Mouse (Mus musculus) intestine, embryonic 15.5 days (tissue): ENCODE data around the gene Tnfsf15. TPM values are rescaled to one million over a fixed set of nuclear protein-coding genes. Genes with fewer than 3 reads are reported as not detected.

ENCODE experiments used
- ATAC-seq: fragments of 200-750 bp; cut with Nextera tagmentation; 2 replicates; pipeline ENCODE4 v1.8.0; 2017; ENCODE audit warnings: moderate TSS enrichment, moderate library complexity
- H3K27ac ChIP-seq: fragments of 300-500 bp; sonication (generic); 2 replicates; pipeline ENCODE4 v1.5.1; 2015; ENCODE audit warnings: mild to moderate bottlenecking, inconsistent platforms
- H3K27me3 ChIP-seq: fragments of 300-500 bp; sonication (generic); replicated peaks from 2 replicates; pipeline ENCODE4 v1.6.1; 2015; ENCODE audit warnings: inconsistent platforms
- H3K36me3 ChIP-seq: fragments of 300-500 bp; sonication (generic); 2 replicates; pipeline ENCODE4 v1.6.1; 2015; ENCODE audit warnings: inconsistent platforms
- H3K4me1 ChIP-seq: fragments of 300-500 bp; sonication (generic); replicated peaks from 2 replicates; pipeline ENCODE4 v1.6.1; 2015; ENCODE audit warnings: inconsistent platforms
- H3K4me2 ChIP-seq: fragments of 300-500 bp; sonication (generic); replicated peaks from 2 replicates; pipeline ENCODE4 v1.6.1; 2015; ENCODE audit warnings: mild to moderate bottlenecking, inconsistent platforms
- H3K4me3 ChIP-seq: fragments of 300-500 bp; sonication (generic); replicated peaks from 2 replicates; pipeline ENCODE4 v1.5.1; 2015; ENCODE audit warnings: inconsistent platforms
- H3K9ac ChIP-seq: fragments of 300-500 bp; sonication (generic); 2 replicates; pipeline ENCODE4 v1.6.1; 2015; ENCODE audit warnings: inconsistent platforms
- H3K9me3 ChIP-seq: fragments of 300-500 bp; sonication (generic); 2 replicates; pipeline ENCODE4 v1.6.1; 2016; ENCODE audit warnings: inconsistent platforms
- WGBS: fragments of 180-500 bp; shearing (Covaris S2); methylation state at CpG from one replicate; pipeline ENCODE4 v1.1.7; 2015; 5-methylcytosine and 5-hydroxymethylcytosine counted together
- polyA plus RNA-seq: library from polyadenylated mRNA; unstranded; fragments of >200 nt; fragmentation: Nextera tagmentation; extraction: Ambion mirVana; gene quantifications from 2 replicates; pipeline ENCODE4 v1.2.1, GENCODE M21; 2015

Tnfsf15 gene
- polyA plus RNA-seq, 1 experiment from 2014 or later = 0.28 TPM

DNA sequence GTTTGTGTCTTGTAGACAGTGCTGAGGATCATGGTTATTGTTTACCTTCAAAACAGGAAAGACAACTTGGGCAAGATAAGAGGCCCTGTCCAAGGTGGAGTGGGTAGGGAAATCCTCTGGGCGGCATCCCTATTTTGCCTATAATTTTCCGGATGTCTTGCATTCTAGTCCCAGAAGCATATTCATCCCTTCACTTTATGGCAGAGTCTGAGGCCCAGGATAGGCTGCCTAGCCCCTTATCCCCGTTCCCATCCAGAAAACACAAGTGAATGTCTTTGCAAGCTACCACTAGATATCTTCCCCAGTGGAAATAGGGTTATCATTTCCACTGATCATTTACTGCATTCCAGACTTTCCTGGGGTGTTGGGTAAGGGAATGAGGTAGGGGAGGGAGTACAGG lies 4.9 kb downstream of the Tnfsf15 start:
- Histone ChIP-seq H3K27me3 (no peaks in the 10 kb centered on the region), H3K4me1 (peaks cover 26% of the 10 kb centered on the region), H3K4me2 (no peak overlapping the region), H3K9ac (no peak overlapping the region), H3K9me3 (no peaks in the 10 kb centered on the region), H3K27ac (no peak overlapping the region), H3K36me3 (no peaks in the 10 kb centered on the region), H3K4me3 (no peak overlapping the region)
- WGBS = 80% methylated on average over 3 of the region's 3 CpGs
- no peak for ATAC-seq

DNA sequence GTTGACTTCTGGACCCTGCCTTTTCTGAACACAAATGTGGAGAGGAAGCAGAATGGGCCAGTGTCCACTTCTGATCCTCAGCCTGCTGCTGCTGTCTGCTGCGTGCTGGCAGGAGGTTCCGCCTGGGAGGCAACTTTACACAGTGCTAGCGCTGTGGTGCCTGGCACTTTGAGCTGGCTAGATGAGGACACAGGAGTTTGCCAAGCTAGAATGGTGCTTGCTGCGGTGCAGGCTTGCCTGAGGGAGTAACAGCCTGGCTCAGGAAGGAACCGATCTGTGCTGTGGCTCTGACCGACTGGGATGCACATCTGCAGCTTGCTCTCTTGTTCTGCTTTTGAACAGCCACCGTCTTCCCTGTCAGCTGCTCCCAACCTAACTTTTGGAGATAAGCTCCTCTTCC lies 5.4 kb downstream of the Tnfsf15 start:
- H3K4me1 ChIP-seq = peaks cover 22% of the 10 kb centered on the region
- no peaks in the 10 kb centered on the region for H3K9me3 ChIP-seq
- no peak overlapping the region for H3K9ac ChIP-seq
- WGBS = 74% methylated on average over 7 of the region's 7 CpGs
- no peak overlapping the region for H3K4me3 ChIP-seq
- no peak for ATAC-seq
- H3K36me3 ChIP-seq = no peaks in the 10 kb centered on the region
- H3K4me2 ChIP-seq = no peak overlapping the region
- H3K27me3 ChIP-seq = no peaks in the 10 kb centered on the region
- H3K27ac ChIP-seq = no peak overlapping the region

DNA sequence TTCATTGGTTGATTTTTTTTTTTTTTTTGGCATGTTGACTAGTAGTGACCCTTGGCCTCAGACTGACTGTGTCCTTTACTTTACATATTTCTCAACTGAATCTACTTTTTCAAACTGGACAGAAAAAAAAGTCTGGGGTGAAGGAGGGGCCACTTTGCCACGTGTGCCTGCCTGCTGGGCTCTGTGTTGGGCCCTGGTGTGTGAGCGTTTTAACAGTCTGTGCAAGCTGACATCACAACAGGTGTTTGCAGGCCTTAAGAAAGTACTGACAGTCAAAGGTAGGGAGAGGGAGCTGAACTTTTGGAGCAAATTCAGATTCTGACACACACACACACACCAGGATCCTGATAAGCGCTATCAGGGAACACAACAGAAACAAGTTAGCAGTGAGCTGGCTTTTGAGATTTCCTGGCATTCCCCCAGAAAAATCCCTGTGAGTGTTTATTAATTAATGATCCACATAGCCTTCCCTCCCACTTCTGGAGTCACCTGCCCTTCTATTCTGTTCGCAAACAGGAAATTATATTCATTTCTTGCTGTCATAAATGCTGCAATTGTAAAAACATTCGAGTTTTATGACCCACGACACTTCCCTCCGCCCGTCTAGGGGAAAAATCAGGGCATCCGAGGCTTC lies 6.4 kb downstream of the Tnfsf15 start:
- H3K4me1 ChIP-seq = peaks cover 17% of the 10 kb centered on the region
- 36% methylated on average over 9 of the region's 9 CpGs for WGBS
- no peak overlapping the region for H3K4me2 ChIP-seq
- H3K4me3 ChIP-seq = no peak overlapping the region
- 0 out of 2 replicates have a peak overlapping the region, but pooled peaks have one; percentile 40 for H3K27ac ChIP-seq
- H3K36me3 ChIP-seq = no peaks in the 10 kb centered on the region
- no peaks in the 10 kb centered on the region for H3K9me3 ChIP-seq
- peak; percentile 64 for ATAC-seq
- H3K27me3 ChIP-seq = no peaks in the 10 kb centered on the region
- no peak overlapping the region for H3K9ac ChIP-seq

DNA sequence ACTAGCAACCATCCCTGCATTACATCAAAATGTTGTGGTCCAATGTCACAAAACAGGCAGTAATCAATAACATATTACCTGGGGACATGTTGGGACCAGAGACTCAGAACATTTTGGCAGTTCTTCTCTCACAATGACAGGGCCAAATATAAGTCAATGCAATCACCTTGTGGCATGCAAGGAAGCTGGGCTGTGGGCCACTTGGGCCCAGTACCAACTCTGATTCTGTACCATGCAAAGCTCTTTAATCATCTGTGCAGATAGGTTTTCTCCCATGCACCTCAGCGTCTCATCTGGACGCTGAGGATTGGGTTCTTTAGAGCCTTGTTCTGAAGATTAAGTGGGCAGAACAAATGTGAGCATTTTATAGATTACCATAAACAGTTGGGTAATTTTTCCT lies 13.6 kb downstream of the Tnfsf15 start:
- ATAC-seq = no peak
- no peaks in the 10 kb centered on the region for H3K27me3 ChIP-seq
- WGBS = 63% methylated on average over 2 of the region's 2 CpGs
- H3K4me1 ChIP-seq = no peaks in the 10 kb centered on the region
- no peak overlapping the region for H3K4me2 ChIP-seq
- no peak overlapping the region for H3K9ac ChIP-seq
- no peak overlapping the region for H3K27ac ChIP-seq
- H3K4me3 ChIP-seq = no peak overlapping the region
- no peaks in the 10 kb centered on the region for H3K36me3 ChIP-seq
- H3K9me3 ChIP-seq = no peaks in the 10 kb centered on the region

DNA sequence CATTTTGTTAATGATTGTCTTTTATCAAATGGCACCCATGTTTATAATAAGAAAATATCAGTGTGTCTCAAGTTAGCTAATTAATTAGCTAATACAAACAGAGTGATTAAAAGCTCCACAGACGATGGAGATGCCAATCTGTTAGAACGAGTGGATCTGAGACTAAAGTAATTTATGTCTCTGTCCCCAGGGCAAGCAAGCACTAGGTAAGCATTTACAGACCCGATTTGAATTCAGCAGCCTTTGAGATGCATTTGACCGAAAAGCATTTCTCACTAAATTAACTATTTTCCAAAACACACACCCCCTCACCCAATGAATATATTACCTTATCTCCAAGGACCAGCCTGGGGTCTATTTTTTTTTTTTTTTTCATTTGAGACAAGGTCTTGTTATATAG lies 18.2 kb downstream of the Tnfsf15 start:
- no peak overlapping the region for H3K9ac ChIP-seq
- no peaks in the 10 kb centered on the region for H3K9me3 ChIP-seq
- no peaks in the 10 kb centered on the region for H3K36me3 ChIP-seq
- H3K4me2 ChIP-seq = no peak overlapping the region
- H3K27me3 ChIP-seq = no peaks in the 10 kb centered on the region
- no peak overlapping the region for H3K27ac ChIP-seq
- WGBS = 56% methylated on average over 4 of the region's 4 CpGs
- H3K4me1 ChIP-seq = no peaks in the 10 kb centered on the region
- no peak for ATAC-seq
- H3K4me3 ChIP-seq = no peak overlapping the region

DNA sequence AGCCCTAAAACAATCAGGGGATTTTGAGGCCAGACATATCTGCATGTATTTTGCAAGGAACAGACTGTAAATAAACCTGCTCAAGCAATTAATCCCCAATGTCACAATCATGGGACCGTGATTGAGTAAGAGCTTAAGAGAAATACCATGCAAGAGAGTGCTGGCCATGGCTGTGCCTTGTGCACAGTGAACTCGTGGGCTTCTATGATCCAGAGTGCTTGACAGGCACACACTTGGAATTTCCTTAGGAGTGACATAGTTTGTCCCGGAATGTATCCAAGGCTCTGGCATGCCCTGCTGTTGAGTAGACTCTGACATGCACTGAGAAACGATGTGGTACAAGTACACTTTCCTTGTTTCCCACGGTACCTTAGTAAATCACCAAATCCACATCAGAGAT lies 18.9 kb downstream of the Tnfsf15 start:
- Histone ChIP-seq H3K27me3 (no peaks in the 10 kb centered on the region), H3K4me1 (no peaks in the 10 kb centered on the region), H3K4me3 (no peak overlapping the region), H3K4me2 (no peak overlapping the region), H3K36me3 (no peaks in the 10 kb centered on the region), H3K9me3 (no peaks in the 10 kb centered on the region), H3K27ac (no peak overlapping the region), H3K9ac (no peak overlapping the region)
- 58% methylated on average over 5 of the region's 5 CpGs for WGBS
- ATAC-seq = no peak

DNA sequence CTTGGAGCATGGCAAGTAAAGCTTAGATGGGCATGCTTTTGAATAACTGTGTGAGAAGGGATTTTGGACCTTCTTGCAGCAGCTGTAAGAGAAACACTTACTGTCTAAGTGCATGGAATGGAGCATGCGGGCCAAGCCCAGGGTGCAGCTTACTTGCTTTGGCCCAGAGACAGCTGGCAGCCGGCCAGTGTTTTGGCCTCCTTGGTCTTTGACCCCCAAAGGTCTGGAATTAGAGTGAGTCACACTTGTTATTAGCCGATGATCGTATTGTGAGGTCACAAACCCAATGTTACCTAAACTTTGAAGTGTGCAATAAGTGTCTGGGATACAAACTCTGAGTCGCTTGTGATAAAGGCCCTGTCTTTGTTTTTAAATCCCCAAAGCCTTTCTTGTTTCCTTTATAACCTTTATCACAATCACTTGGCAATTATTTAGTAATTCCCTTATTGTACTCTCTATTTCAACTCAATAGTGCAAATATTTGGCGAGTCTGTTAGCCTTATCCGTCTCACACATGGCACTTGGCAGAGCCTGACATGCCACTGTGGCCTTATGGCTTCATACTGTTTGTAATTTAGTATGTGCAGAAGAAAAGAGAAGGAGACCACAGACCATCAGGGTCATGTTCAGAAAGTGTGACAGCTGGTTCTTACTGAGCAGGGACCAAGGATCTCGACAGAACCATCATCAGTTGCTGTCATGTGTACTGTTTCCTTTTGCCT lies 26.8 kb downstream of the Tnfsf15 start:
- Histone ChIP-seq H3K4me3 (no peak overlapping the region), H3K36me3 (no peaks in the 10 kb centered on the region), H3K9me3 (no peaks in the 10 kb centered on the region), H3K27me3 (no peaks in the 10 kb centered on the region), H3K9ac (no peak overlapping the region), H3K4me2 (no peak overlapping the region), H3K27ac (no peak overlapping the region), H3K4me1 (0 out of 2 replicates have a peak, but pooled peaks cover 3% of the 10 kb centered on the region)
- ATAC-seq = peak; percentile 96
- WGBS = 29% methylated on average over 8 of the region's 8 CpGs

DNA sequence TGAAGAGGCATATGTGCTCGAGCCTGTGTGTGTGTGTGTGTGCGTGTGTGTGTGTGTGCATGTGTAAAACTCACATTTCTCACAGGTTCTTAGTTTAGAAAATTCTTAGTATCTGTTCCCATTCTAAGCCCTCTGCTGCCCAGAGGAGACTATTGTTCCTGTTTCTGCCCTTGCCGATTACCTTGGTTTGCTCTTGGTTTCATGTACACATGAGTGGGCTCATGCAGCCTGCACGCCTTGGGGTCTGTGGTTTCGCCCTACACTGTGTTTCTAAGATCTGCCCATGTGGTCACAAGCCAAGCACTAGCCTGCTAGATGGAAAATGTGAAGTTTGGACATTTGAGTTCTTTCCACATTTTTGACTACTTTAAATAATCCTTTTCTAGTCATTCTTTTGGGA lies 33.0 kb downstream of the Tnfsf15 start:
- Histone ChIP-seq H3K4me1 (no peaks in the 10 kb centered on the region), H3K27me3 (no peaks in the 10 kb centered on the region), H3K4me2 (no peak overlapping the region), H3K9me3 (no peaks in the 10 kb centered on the region), H3K4me3 (no peak overlapping the region), H3K9ac (no peak overlapping the region), H3K36me3 (no peaks in the 10 kb centered on the region), H3K27ac (no peak overlapping the region)
- WGBS = 92% methylated on average over 5 of the region's 5 CpGs
- no peak for ATAC-seq

DNA sequence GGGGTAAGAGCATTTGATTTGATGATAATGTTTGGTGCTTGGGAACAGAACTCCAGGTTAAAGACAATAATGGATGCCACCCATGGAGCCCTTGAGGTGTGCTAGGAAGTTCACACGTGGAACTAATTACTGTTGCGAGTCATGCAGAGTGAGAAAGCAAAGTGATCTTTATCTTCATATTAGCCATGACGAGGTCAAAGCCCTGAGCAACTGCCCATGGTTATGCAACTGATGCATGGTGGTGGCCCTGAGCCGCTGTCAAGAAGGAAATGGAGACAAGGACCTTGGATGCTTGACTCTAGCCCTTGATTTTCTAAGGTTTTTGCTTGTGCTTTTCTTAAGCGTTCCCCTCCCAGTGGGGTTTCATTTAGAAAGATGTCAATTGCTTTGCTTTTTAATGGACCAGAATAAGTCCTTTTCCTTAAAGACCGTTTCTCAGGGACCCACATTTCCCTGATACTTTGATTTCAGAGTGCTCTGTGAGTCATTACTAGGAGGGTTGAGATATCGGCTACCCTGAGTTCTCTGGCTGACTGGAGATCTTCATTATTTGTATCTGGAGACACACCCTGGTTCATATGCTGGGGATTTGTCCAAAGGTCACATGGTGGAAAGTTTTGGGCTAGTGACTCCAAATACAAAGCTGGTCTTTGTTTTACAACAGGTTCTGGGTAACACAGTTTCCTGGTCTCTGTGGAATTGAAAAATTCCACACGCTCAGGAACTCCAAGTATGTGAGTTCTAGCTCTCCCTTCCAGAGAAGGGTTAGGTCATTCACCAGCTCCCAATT lies 34.3 kb downstream of the Tnfsf15 start:
- peak; percentile 70 for ATAC-seq
- Histone ChIP-seq H3K36me3 (no peaks in the 10 kb centered on the region), H3K4me1 (no peaks in the 10 kb centered on the region), H3K9me3 (no peaks in the 10 kb centered on the region), H3K4me2 (no peak overlapping the region), H3K9ac (no peak overlapping the region), H3K27ac (no peak overlapping the region), H3K4me3 (no peak overlapping the region), H3K27me3 (no peaks in the 10 kb centered on the region)
- 76% methylated on average over 8 of the region's 8 CpGs for WGBS

DNA sequence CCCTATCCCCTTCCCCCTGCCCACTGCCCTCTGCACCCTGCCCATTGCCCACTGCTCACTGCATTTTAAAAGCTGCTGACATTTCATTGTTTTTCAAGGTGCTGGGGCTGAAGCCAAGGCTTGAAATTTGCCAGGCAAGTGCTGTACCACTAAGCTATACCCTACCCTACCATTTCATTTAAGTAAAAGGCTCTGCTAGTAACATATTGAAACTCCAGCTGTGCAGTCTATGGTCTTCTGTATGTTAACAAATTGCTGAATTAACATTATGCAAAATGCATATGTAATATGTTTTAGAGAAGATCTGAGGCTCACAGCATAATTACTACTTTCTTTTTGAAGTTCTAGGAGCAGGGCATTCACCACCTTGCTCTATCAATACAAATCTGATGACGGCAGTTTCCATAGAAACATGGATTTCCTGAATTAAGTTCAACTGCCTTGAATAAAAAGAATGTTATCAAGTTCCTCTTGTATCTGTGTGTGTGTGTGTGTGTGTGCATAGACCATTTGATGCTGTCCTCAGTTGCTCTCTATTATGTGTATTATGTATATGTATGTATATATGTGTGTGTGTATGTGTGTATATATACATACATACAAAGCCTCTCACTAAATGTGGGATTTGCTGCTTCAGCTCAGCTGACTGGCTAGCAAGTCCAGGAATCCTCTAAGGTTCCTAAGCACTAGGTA lies 38.5 kb downstream of the Tnfsf15 start:
- H3K4me2 ChIP-seq = no peak overlapping the region
- 92% methylated on average over 1 of the region's 1 CpGs for WGBS
- no peak for ATAC-seq

DNA sequence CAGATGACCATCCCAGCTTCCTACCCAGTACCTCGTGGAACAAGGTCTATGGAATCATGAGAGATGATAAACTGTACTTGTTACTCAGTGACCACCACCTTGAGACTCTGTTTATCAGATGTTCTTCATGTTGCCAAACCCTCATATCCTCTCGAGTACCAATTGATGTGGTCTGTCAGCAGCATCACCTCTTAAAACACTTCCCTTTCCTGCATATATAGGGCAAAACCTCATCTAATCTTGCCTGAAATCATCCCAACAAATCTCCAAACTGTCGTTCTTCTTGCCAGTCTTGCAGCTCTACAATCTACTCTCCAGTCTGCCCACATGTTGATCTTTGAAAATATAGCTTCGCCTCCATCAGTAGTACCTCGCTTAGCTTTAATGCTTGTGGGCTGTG lies 40.7 kb downstream of the Tnfsf15 start:
- H3K9ac ChIP-seq = no peak overlapping the region
- H3K27me3 ChIP-seq = no peaks in the 10 kb centered on the region
- no peaks in the 10 kb centered on the region for H3K36me3 ChIP-seq
- 0 out of 2 replicates have a peak, but pooled peaks cover 2% of the 10 kb centered on the region for H3K4me1 ChIP-seq
- H3K4me2 ChIP-seq = no peak overlapping the region
- H3K4me3 ChIP-seq = no peak overlapping the region
- no peak overlapping the region for H3K27ac ChIP-seq
- ATAC-seq = no peak
- no peaks in the 10 kb centered on the region for H3K9me3 ChIP-seq
- WGBS = 79% methylated on average over 5 of the region's 5 CpGs

More for the DNA sequence above, 38.5 kb downstream of the Tnfsf15 start:
- Histone ChIP-seq H3K4me3 (no peak overlapping the region), H3K27me3 (no peaks in the 10 kb centered on the region), H3K9ac (no peak overlapping the region), H3K4me1 (no peaks in the 10 kb centered on the region), H3K27ac (no peak overlapping the region), H3K9me3 (no peaks in the 10 kb centered on the region), H3K36me3 (no peaks in the 10 kb centered on the region)

DNA sequence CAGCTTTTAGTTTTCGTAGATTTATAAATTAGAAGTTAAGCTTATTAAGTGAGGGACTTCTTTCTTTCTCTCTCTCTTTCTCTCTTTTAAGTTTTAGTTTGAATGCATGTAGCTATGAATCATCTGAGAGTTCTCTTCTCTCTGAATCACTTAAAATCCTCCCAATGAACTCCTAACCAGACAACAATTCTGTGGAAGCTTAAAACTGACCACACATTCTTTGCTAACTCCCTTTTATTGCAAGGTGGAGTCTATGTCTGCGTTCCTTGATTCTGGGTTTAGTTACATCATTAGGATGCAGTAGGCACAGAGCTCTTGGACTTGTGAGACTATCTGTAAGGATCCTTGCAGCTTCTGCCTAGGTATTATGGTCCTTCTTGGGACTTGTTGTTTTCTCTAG lies 41.2 kb downstream of the Tnfsf15 start:
- Histone ChIP-seq H3K27me3 (no peaks in the 10 kb centered on the region), H3K9ac (no peak overlapping the region), H3K27ac (no peak overlapping the region), H3K36me3 (no peaks in the 10 kb centered on the region), H3K4me2 (no peak overlapping the region), H3K4me3 (no peak overlapping the region), H3K4me1 (0 out of 2 replicates have a peak, but pooled peaks cover 2% of the 10 kb centered on the region), H3K9me3 (no peaks in the 10 kb centered on the region)
- no peak for ATAC-seq
- 84% methylated on average over 2 of the region's 2 CpGs for WGBS
